ENCODE assay signal across 10 mouse cellular contexts in the genomic region with DNA sequence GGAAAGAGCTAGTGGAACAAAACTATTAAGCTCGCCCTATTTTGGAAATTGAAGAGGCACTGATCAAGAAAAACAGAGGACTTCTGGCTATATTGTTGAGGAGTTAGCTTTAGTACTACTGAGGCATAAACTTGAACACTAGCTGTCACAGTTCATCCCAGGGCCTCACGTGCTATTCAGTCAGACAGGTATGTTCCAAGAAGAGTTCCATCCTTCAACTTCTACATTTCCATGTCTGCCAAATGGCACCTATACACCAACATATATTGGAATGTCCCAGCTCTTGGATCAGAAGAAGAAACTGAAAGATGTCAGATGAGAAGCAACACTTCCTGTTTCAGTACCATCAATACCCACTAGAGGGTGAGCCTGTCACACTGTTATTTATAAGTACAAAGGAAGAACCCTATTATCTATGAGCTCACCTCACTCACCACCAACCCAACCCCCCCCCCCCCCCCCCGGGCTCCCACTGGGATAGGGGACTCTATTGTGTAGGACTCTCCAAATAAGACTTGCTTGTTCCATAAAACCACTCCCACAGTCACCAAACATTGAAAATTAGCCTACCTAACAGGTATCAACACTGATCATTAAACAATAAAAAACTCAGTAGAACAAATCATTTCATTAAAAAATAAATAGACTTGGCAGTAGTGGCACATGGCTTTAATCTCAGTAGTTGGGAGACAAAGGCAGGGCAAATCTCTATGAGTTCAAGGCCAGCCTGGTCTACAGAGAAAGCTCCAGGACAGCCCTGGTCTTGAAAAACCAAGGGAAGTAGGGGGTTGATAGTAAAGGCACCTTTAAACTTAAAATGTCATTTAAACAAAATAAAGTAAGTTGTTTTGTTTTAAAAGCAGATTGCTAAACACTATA. TPM values are rescaled to one million over a fixed set of nuclear protein-coding genes. Genes with fewer than 3 reads are reported as not detected.
DNase-seq lines count a peak whose midpoint lies in the region; ATAC-seq and TF ChIP-seq lines count a peak whose summit lies in the region.
"Had no signal": no experiment of that assay in that cellular context is flagged by ENCODE, and none has a peak within 500 bp of the region (broad histone marks: within the 10 kb centered on the region; RNA-seq: fewer than 3 reads in every experiment).

No protein-coding gene starts in this region.

- H3K4me1 ChIP-seq in CH12.LX (ENCODE audit: control insufficient read depth in 1 of 2, insufficient read depth in 2 of 2), result peaks cover 4 to 18% of the 10 kb centered on the region in 2 experiments; a peak in 3 of 4 replicates
- peaks cover 19% of the 10 kb centered on the region for H3K4me1 ChIP-seq in heart, embryonic 12.5 days (replicated peaks)
- no peaks in the 10 kb centered on the region for H3K4me1 ChIP-seq in midbrain, embryonic 16.5 days (ENCODE audit: control insufficient read depth, insufficient read depth, low read length)

- peak overlapping the region; percentile 45 for H3K9ac ChIP-seq in CH12.LX (ENCODE audit: insufficient read depth, low read depth)
- H3K9ac ChIP-seq in heart, embryonic 12.5 days, result no peak overlapping the region
- H3K9ac ChIP-seq in midbrain, embryonic 16.5 days (ENCODE audit: low read depth, low read length), result no peak overlapping the region

- peak overlapping the region; percentile 56; the same call in 1 of the 2 replicates for H3K4me2 ChIP-seq in CH12.LX (ENCODE audit: insufficient read depth, low read depth, poor library complexity, severe bottlenecking)
- H3K4me2 ChIP-seq in heart, embryonic 12.5 days, result no peak overlapping the region
- no peak overlapping the region for H3K4me2 ChIP-seq in midbrain, embryonic 16.5 days (ENCODE audit: low read length)

- H3K36me3 ChIP-seq in CH12.LX (replicated peaks in 1 of 2; ENCODE audit: control insufficient read depth in 1 of 2, insufficient read depth in 1 of 2, low read length in 1 of 2), result peaks cover 0 to 5% of the 10 kb centered on the region in 2 experiments
- peaks cover 83% of the 10 kb centered on the region for H3K36me3 ChIP-seq in heart, embryonic 12.5 days
- H3K36me3 ChIP-seq in midbrain, embryonic 16.5 days (ENCODE audit: control insufficient read depth, insufficient read depth, low read length), result peaks cover 44% of the 10 kb centered on the region

- H3K27me3 ChIP-seq in CH12.LX (replicated peaks), result no peaks in the 10 kb centered on the region
- no peaks in the 10 kb centered on the region for H3K27me3 ChIP-seq in heart, embryonic 12.5 days (replicated peaks)
- no peaks in the 10 kb centered on the region for H3K27me3 ChIP-seq in midbrain, embryonic 16.5 days (ENCODE audit: control insufficient read depth, insufficient read depth, low read depth, low read length)

- dilution Hi-C loops in CH12.LX (cut with MboI; ENCODE audit: extremely low pct_ligation_motif_present, extremely low pct_unique_long_range_greater_than_20kb, low sequenced_read_pairs), result no loop called here

- ATAC-seq in heart, embryonic 12.5 days (ENCODE audit: insufficient number of reproducible peaks, low FRiP score), result peak; percentile 60; the same call in 1 of the 2 replicates
- ATAC-seq in midbrain, embryonic 16.5 days, result peak; percentile 78

- TF ChIP-seq POLR2A in CH12.LX (IDR thresholded peaks at IDR 0.05; ENCODE audit: low read depth, low read length), result no peak

- peak overlapping the region in 1 of 3 experiments; percentile 26 for H3K4me3 ChIP-seq in CH12.LX (replicated peaks in 1 of 3; ENCODE audit: low read depth in 2 of 3, low read length in 2 of 3, poor library complexity in 1 of 3)
- H3K4me3 ChIP-seq in heart, embryonic 12.5 days, result no peak overlapping the region
- no peak overlapping the region for H3K4me3 ChIP-seq in midbrain, embryonic 16.5 days (ENCODE audit: low read depth, low read length)

- in situ Hi-C loops in CH12.LX (cut with MboI; ENCODE audit: low pct_ligation_motif_present, low pct_unique_long_range_greater_than_20kb, low sequenced_read_pairs), result loop anchor here (5.0 kb wide), 1 partner anchor 34 kb away; a partner anchor contains a TSS

- TF ChIP-seq CTCF in CH12.LX (conservative IDR thresholded peaks at IDR 0.05 in 1 of 2, IDR thresholded peaks at IDR 0.05 in 1 of 2; ENCODE audit: low read depth in 2 of 2, low read length in 2 of 2), result peak; percentile 65 to 87

- peak; percentile 64 for DNase-seq in adrenal gland, postnatal 14 days
- no peak for DNase-seq in adrenal gland, adult 8-10 months
- peak; percentile 75 for DNase-seq in CH12.LX (ENCODE audit: extremely low read depth)
- DNase-seq in cerebellum, adult 9-10 months, result peak; percentile 81
- DNase-seq in layer of hippocampus, adult 9-11 months, result peak; percentile 65
- no peak for DNase-seq in urinary bladder, adult 2 months (ENCODE audit: low spot score)

- 66% methylated on average over 3 of the region's 3 CpGs for WGBS in heart, embryonic 12.5 days
- 76% methylated on average over 3 of the region's 3 CpGs for WGBS in midbrain, embryonic 16.5 days

- no peak overlapping the region for H3K27ac ChIP-seq in CH12.LX (ENCODE audit: insufficient read depth, low read depth)
- no peak overlapping the region for H3K27ac ChIP-seq in heart, embryonic 12.5 days (ENCODE audit: poor library complexity, severe bottlenecking)
- no peak overlapping the region for H3K27ac ChIP-seq in midbrain, embryonic 16.5 days (ENCODE audit: low read length)

- H3K79me2 ChIP-seq in CH12.LX (replicated peaks; ENCODE audit: control insufficient read depth, extremely low read depth, insufficient read depth, poor library complexity, severe bottlenecking), result no peaks in the 10 kb centered on the region

- TF ChIP-seq RAD21 in CH12.LX (IDR thresholded peaks at IDR 0.05; ENCODE audit: low read depth, low read length), result peak; percentile 82

- no peak for TF ChIP-seq EP300 in CH12.LX (IDR thresholded peaks at IDR 0.05; ENCODE audit: low read length)

- peaks cover 2% of the 10 kb centered on the region for H3K9me3 ChIP-seq in CH12.LX (replicated peaks; ENCODE audit: low read length)
- no peaks in the 10 kb centered on the region for H3K9me3 ChIP-seq in heart, embryonic 12.5 days (replicated peaks)
- H3K9me3 ChIP-seq in midbrain, embryonic 16.5 days (replicated peaks; ENCODE audit: control insufficient read depth, low read length, poor library complexity, severe bottlenecking), result no peaks in the 10 kb centered on the region

TF ChIP-seq in CH12.LX, 34 proteins besides CTCF, POLR2A, EP300 and RAD21 (continues in another document):
- TF ChIP-seq CHD2 (IDR thresholded peaks at IDR 0.05; ENCODE audit: low read length) (no peak), ZKSCAN1 (IDR thresholded peaks at IDR 0.05; ENCODE audit: borderline replicate concordance, low read depth, low read length) (no peak), E2F4 (IDR thresholded peaks at IDR 0.05; ENCODE audit: insufficient replicate concordance, low read depth, low read length) (no peak), MEF2A (IDR thresholded peaks at IDR 0.05; ENCODE audit: borderline replicate concordance, low read depth, low read length) (0 out of 2 replicates have a peak, but pooled peaks have one; percentile 33), MYC (IDR thresholded peaks at IDR 0.05; ENCODE audit: low read depth, low read length) (no peak), ZNF384 (IDR thresholded peaks at IDR 0.05; ENCODE audit: low read depth, low read length) (no peak), HCFC1 (IDR thresholded peaks at IDR 0.05; ENCODE audit: low read depth, low read length) (no peak; the same call in 1 of the 2 replicates), JUN (IDR thresholded peaks at IDR 0.05; ENCODE audit: insufficient read depth, low read depth, low read length) (0 out of 2 replicates have a peak, but pooled peaks have one; percentile 13), BHLHE40 (IDR thresholded peaks at IDR 0.05; ENCODE audit: low read depth, low read length) (no peak), ETS1 (conservative IDR thresholded peaks at IDR 0.05; ENCODE audit: low read depth, low read length) (no peak), MAX (IDR thresholded peaks at IDR 0.05; ENCODE audit: low read length) (no peak), TBP (conservative IDR thresholded peaks at IDR 0.05; ENCODE audit: low read depth, low read length) (no peak), MXI1 (IDR thresholded peaks at IDR 0.05; ENCODE audit: low read depth, low read length) (no peak)

RNA-seq across cellular contexts. Expression of a gene that starts 32.7 kb away (rescaled TPM):
- total RNA-seq in adrenal gland, postnatal 14 days (2021), result 133 and 134 TPM in 2 replicates
- 100 to 1,000 TPM; 125 to 161 (median 155) TPM for total RNA-seq in adrenal gland, adult 8-10 months (2022)
- total RNA-seq in CH12.LX (2012; rRNA removed), result 2.7 and 2.8 TPM in 2 replicates
- total RNA-seq in CH12.LX (2014; rRNA removed), result 0.28 and 0.38 TPM in 2 replicates
- polyA plus RNA-seq in CH12.LX (2012; ENCODE audit: insufficient read length, low read depth), result 1.2 and 1.5 TPM in 2 replicates
- 105 and 109 TPM in 2 replicates for polyA plus RNA-seq in heart, embryonic 12.5 days (2016; fragmentation: Nextera tagmentation; extraction: Ambion mirVana)
- polyA plus RNA-seq in midbrain, embryonic 16.5 days (2015; fragmentation: Nextera tagmentation; extraction: Ambion mirVana), result 29.9 and 30.1 TPM in 2 replicates
- 85.0 and 89.4 TPM in 2 replicates for polyA plus RNA-seq in urinary bladder, adult 2 months (2012; rRNA removed)

RNA-seq across cellular contexts. Expression of a gene that starts 41.0 kb away (rescaled TPM):
- not detected in 2 replicates for total RNA-seq in adrenal gland, postnatal 14 days (2021)
- under 1 TPM in 2 of 4 experiments, not detected in 2; 0.10 to 0.12 TPM for total RNA-seq in adrenal gland, adult 8-10 months (2022)
- 0.04 and 0.08 TPM in 2 replicates for total RNA-seq in CH12.LX (2012; rRNA removed)
- not detected in 2 replicates for total RNA-seq in CH12.LX (2014; rRNA removed)
- polyA plus RNA-seq in CH12.LX (2012; ENCODE audit: insufficient read length, low read depth), result 0.18 and 0.24 TPM in 2 replicates
- polyA plus RNA-seq in heart, embryonic 12.5 days (2016; fragmentation: Nextera tagmentation; extraction: Ambion mirVana), result 0.10 TPM in 2 replicates
- 0.26 and 0.39 TPM in 2 replicates for polyA plus RNA-seq in midbrain, embryonic 16.5 days (2015; fragmentation: Nextera tagmentation; extraction: Ambion mirVana)
- not detected in 2 replicates for polyA plus RNA-seq in urinary bladder, adult 2 months (2012; rRNA removed)

RNA-seq across cellular contexts. Expression of a gene that starts 52.7 kb away (rescaled TPM):
- total RNA-seq in adrenal gland, postnatal 14 days (2021), result 44.8 and 47.8 TPM in 2 replicates
- total RNA-seq in adrenal gland, adult 8-10 months (2022), result 10 to 100 TPM; 31.8 to 49.5 (median 35.8) TPM
- total RNA-seq in CH12.LX (2012; rRNA removed), result 453 and 473 TPM in 2 replicates
- total RNA-seq in CH12.LX (2014; rRNA removed), result 408 and 428 TPM in 2 replicates
- 275 and 277 TPM in 2 replicates for polyA plus RNA-seq in CH12.LX (2012; ENCODE audit: insufficient read length, low read depth)
- 279 and 282 TPM in 2 replicates for polyA plus RNA-seq in heart, embryonic 12.5 days (2016; fragmentation: Nextera tagmentation; extraction: Ambion mirVana)
- 177 and 185 TPM in 2 replicates for polyA plus RNA-seq in midbrain, embryonic 16.5 days (2015; fragmentation: Nextera tagmentation; extraction: Ambion mirVana)
- 46.1 and 59.1 TPM in 2 replicates for polyA plus RNA-seq in urinary bladder, adult 2 months (2012; rRNA removed)

RNA-seq across cellular contexts. Expression of a gene that starts 60.0 kb away (rescaled TPM):
- total RNA-seq in adrenal gland, postnatal 14 days (2021), result not detected in 2 replicates
- total RNA-seq in adrenal gland, adult 8-10 months (2022), result not detected
- total RNA-seq in CH12.LX (2012; rRNA removed) (not detected in 2 replicates), CH12.LX (2014; rRNA removed) (not detected in 2 replicates)
- polyA plus RNA-seq in CH12.LX (2012; ENCODE audit: insufficient read length, low read depth), result not detected in 2 replicates
- polyA plus RNA-seq in heart, embryonic 12.5 days (2016; fragmentation: Nextera tagmentation; extraction: Ambion mirVana), result not detected in 2 replicates
- not detected in 2 replicates for polyA plus RNA-seq in midbrain, embryonic 16.5 days (2015; fragmentation: Nextera tagmentation; extraction: Ambion mirVana)
- not detected in 2 replicates for polyA plus RNA-seq in urinary bladder, adult 2 months (2012; rRNA removed)
- polyA plus RNA-seq: C2C12; heart, embryonic 14.5 days had no signal

Comparison
In these comparisons a context has a peak if more than half of its experiments do, and no peak if none do; other contexts are left out.
1. DNase-seq: peak in adrenal gland, postnatal 14 days (single experiment), CH12.LX (single experiment), cerebellum, adult 9-10 months (single experiment) and layer of hippocampus, adult 9-11 months (single experiment); none in adrenal gland, adult 8-10 months (single experiment) and urinary bladder, adult 2 months (single experiment).
2. RNA of a gene that starts 32.7 kb away (polyA plus RNA-seq): 105 to 109 TPM in heart, embryonic 12.5 days, 85.0 to 89.4 TPM in urinary bladder, adult 2 months and 29.9 to 30.1 TPM in midbrain, embryonic 16.5 days; 1.2 to 1.5 TPM in CH12.LX; every median in the first group is over 10 times any median in the second.